Mouse (Mus musculus): ENCODE measurements at regions not wholly inside any gene's neighbourhood (a gene's known extent, or its start where the extent isn't known, plus 50 kb on each side); places are given as distances from the start of the nearest gene placed in this dataset.
"Not testable (repeated sequence)": the region's sequence is repeated elsewhere in the genome, so short reads cannot be mapped to it uniquely, and the experiment has no call there.

GRCm38 (mm10) chr11:52460190-52460780 is 64.1 kb downstream of the 9530068E07Rik start:
- peak; percentile 5 for DNase-seq

- not testable (repeated sequence) for DNase-seq
These were observed 74.9 kb downstream of the 9530068E07Rik start for GRCm38 (mm10) chr11:52471128-52471527.

GRCm38 (mm10) chr11:52480111-52480510 is 83.9 kb downstream of the 9530068E07Rik start:
- DNase-seq: not testable (repeated sequence)

- not testable (repeated sequence) for DNase-seq
These were observed 84.5 kb downstream of the 9530068E07Rik start for GRCm38 (mm10) chr11:52480694-52481093.

- not testable (repeated sequence) for DNase-seq
These were observed 87.3 kb downstream of the 9530068E07Rik start for GRCm38 (mm10) chr11:52483534-52483933.

GRCm38 (mm10) chr11:52488538-52488937 is 92.3 kb downstream of the 9530068E07Rik start:
- DNase-seq: not testable (repeated sequence)

- DNase-seq: no peak
These were observed 97.1 kb downstream of the 9530068E07Rik start for GRCm38 (mm10) chr11:52493336-52493735.

GRCm38 (mm10) chr11:52496908-52497307 is 100.7 kb downstream of the 9530068E07Rik start:
- no peak for DNase-seq

- DNase-seq: no peak
These were observed 106.6 kb downstream of the 9530068E07Rik start for GRCm38 (mm10) chr11:52502759-52503365.

GRCm38 (mm10) chr11:52511831-52512297 is 115.6 kb downstream of the 9530068E07Rik start:
- no peak for DNase-seq

GRCm38 (mm10) chr11:52517330-52517729 is 121.1 kb downstream of the 9530068E07Rik start:
- no peak for DNase-seq

- no peak for DNase-seq
These were observed 123.6 kb downstream of the 9530068E07Rik start for GRCm38 (mm10) chr11:52519877-52520276.

- no peak for DNase-seq
These were observed 125.7 kb downstream of the 9530068E07Rik start for GRCm38 (mm10) chr11:52521879-52522278.

GRCm38 (mm10) chr11:52522384-52522783 is 126.2 kb downstream of the 9530068E07Rik start:
- no peak for DNase-seq

GRCm38 (mm10) chr11:52523191-52523590 is 127.0 kb downstream of the 9530068E07Rik start:
- no peak for DNase-seq

- DNase-seq: no peak
These were observed 127.4 kb downstream of the 9530068E07Rik start for GRCm38 (mm10) chr11:52523671-52524070.

GRCm38 (mm10) chr11:52525446-52525845 is 129.2 kb downstream of the 9530068E07Rik start:
- DNase-seq: no peak

GRCm38 (mm10) chr11:52526306-52526705 is 130.1 kb downstream of the 9530068E07Rik start:
- no peak for DNase-seq

GRCm38 (mm10) chr11:52533379-52533778 is 137.2 kb downstream of the 9530068E07Rik start:
- DNase-seq: no peak

- DNase-seq: no peak
These were observed 138.4 kb downstream of the 9530068E07Rik start for GRCm38 (mm10) chr11:52534586-52534985.

GRCm38 (mm10) chr11:52536211-52536610 is 140.0 kb downstream of the 9530068E07Rik start:
- no peak for DNase-seq

GRCm38 (mm10) chr11:52536841-52537240 is 140.6 kb downstream of the 9530068E07Rik start:
- DNase-seq: no peak

GRCm38 (mm10) chr11:52537819-52538435 is 141.7 kb downstream of the 9530068E07Rik start:
- DNase-seq: no peak

GRCm38 (mm10) chr11:52541210-52541609 is 145.0 kb downstream of the 9530068E07Rik start:
- DNase-seq: no peak
